Mouse (Mus musculus): ENCODE results near the gene Ier5l. TPM values are rescaled to one million over a fixed set of nuclear protein-coding genes. Genes with fewer than 3 reads are reported as not detected.
A peak's percentile ranks its signal among the peaks of the same experiment; 100 is the strongest.

The Ier5l gene
- polyA plus RNA-seq, 1 experiment from 2014 or later, result 12.6 TPM

DNA sequence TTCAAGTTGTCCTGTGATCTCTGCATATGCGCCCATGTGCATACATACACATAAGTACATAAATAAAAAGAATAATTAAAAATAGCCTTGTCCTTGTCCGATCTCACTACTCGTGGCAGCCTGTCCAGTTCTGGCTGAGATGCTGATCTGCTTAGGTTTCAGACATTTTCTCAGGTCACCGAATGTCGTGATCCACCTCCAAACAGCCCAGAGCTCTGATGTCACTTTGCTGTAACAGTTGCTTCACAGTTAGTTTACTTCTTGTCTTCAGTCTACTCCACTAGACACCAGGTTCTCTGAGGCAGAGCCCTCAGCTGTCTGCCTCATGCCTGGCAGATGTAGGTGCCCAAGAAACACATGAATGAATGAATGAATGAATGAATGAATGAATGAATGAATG, 9.6 kb downstream of the Ier5l start:
- Histone ChIP-seq H3K27me3 (ENCODE audit: control insufficient read depth, insufficient read depth, low read length) (no peaks in the 10 kb centered on the region), H3K4me1 (ENCODE audit: control insufficient read depth, insufficient read depth, low read length) (peaks cover 9% of the 10 kb centered on the region), H3K4me2 (ENCODE audit: low read depth, low read length) (no peak overlapping the region; the same call in 1 of the 2 replicates), H3K9ac (replicated peaks; ENCODE audit: low read length) (no peak overlapping the region), H3K27ac (replicated peaks; ENCODE audit: low read depth, low read length) (peak overlapping the region; percentile 38; the same call in 1 of the 2 replicates), H3K36me3 (replicated peaks; ENCODE audit: control insufficient read depth, insufficient read depth, low read depth, low read length) (no peaks in the 10 kb centered on the region), H3K9me3 (replicated peaks; ENCODE audit: control insufficient read depth, low read length) (no peaks in the 10 kb centered on the region), H3K4me3 (ENCODE audit: low read depth, low read length) (peak overlapping the region; percentile 9; the same call in 1 of the 2 replicates)
- DNase-seq (ENCODE audit: low spot score) (no peak), ATAC-seq (replicated peaks; ENCODE audit: insufficient number of reproducible peaks, low FRiP score, low TSS enrichment, low read depth) (no peak)
- WGBS, result 64% methylated on average over 5 of the region's 5 CpGs

DNA sequence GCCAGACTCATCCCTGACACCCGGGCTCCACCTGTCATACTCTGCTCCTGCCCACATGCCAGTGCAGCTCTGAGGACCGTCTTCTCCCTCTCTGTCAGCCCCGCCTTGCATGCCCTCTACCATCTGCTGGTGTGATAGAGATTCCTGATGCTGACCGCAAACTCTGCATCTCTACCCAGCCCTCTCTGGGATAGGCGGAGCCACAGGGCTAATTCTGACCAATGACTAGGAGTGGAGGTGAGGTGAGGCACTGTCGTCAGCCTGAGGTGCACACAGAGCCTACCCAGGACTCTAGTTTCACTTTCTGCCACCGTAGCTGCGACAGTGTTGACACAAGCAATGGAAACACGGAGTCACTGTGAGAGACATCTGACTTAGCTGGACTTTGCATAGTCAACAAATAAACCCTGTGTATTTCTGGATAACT, 10.1 kb downstream of the Ier5l start:
- Histone ChIP-seq H3K9me3 (replicated peaks; ENCODE audit: control insufficient read depth, low read length) (no peaks in the 10 kb centered on the region), H3K36me3 (replicated peaks; ENCODE audit: control insufficient read depth, insufficient read depth, low read depth, low read length) (no peaks in the 10 kb centered on the region), H3K4me1 (ENCODE audit: control insufficient read depth, insufficient read depth, low read length) (peaks cover 5% of the 10 kb centered on the region), H3K9ac (replicated peaks; ENCODE audit: low read length) (peak overlapping the region; percentile 22; the same call in 1 of the 2 replicates), H3K27me3 (ENCODE audit: control insufficient read depth, insufficient read depth, low read length) (no peaks in the 10 kb centered on the region), H3K4me2 (ENCODE audit: low read depth, low read length) (peak overlapping the region; percentile 44), H3K27ac (replicated peaks; ENCODE audit: low read depth, low read length) (peak overlapping the region; percentile 38; the same call in 1 of the 2 replicates), H3K4me3 (ENCODE audit: low read depth, low read length) (peak overlapping the region; percentile 9)
- DNase-seq (ENCODE audit: low spot score) (peak; percentile 77), ATAC-seq (replicated peaks; ENCODE audit: insufficient number of reproducible peaks, low FRiP score, low TSS enrichment, low read depth) (peak; percentile 87)
- WGBS, result 1% methylated on average over 9 of the region's 9 CpGs

DNA sequence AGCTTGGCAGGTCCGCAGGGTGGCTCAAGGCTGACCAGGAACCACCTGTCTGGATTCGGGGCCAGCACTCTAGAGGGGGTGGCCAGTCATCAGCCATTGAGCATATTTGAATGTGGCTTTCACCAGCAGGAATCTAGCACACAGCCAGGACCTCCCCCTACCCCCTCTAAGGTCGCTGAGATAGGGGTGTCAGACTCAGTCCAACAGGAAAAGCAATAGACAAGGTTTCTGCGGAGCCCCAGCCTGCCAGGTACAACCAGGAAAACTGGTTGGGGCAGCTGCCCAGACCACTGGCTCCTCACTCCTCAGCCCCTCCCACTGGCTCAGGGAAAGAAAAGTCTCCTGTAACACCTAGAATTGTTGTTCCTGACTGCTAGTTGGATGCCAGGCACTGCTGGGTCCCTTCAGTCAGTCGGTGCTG, 10.7 kb downstream of the Ier5l start:
- DNase-seq (ENCODE audit: low spot score), result peak; percentile 53
- Histone ChIP-seq H3K4me1 (ENCODE audit: control insufficient read depth, insufficient read depth, low read length) (peaks cover 4% of the 10 kb centered on the region), H3K27me3 (ENCODE audit: control insufficient read depth, insufficient read depth, low read length) (no peaks in the 10 kb centered on the region), H3K36me3 (replicated peaks; ENCODE audit: control insufficient read depth, insufficient read depth, low read depth, low read length) (no peaks in the 10 kb centered on the region), H3K9me3 (replicated peaks; ENCODE audit: control insufficient read depth, low read length) (no peaks in the 10 kb centered on the region), H3K4me3 (ENCODE audit: low read depth, low read length) (no peak overlapping the region), H3K9ac (replicated peaks; ENCODE audit: low read length) (peak overlapping the region; percentile 22; the same call in 1 of the 2 replicates), H3K27ac (replicated peaks; ENCODE audit: low read depth, low read length) (peak overlapping the region; percentile 38; the same call in 1 of the 2 replicates), H3K4me2 (ENCODE audit: low read depth, low read length) (peak overlapping the region; percentile 44)
- ATAC-seq (replicated peaks; ENCODE audit: insufficient number of reproducible peaks, low FRiP score, low TSS enrichment, low read depth), result peak; percentile 12
- WGBS, result 26% methylated on average over 5 of the region's 5 CpGs

- no peak for DNase-seq (ENCODE audit: low spot score)
- Histone ChIP-seq H3K4me1 (ENCODE audit: control insufficient read depth, insufficient read depth, low read length) (peaks cover 4% of the 10 kb centered on the region), H3K4me2 (ENCODE audit: low read depth, low read length) (no peak overlapping the region), H3K27ac (replicated peaks; ENCODE audit: low read depth, low read length) (no peak overlapping the region), H3K27me3 (ENCODE audit: control insufficient read depth, insufficient read depth, low read length) (no peaks in the 10 kb centered on the region), H3K4me3 (ENCODE audit: low read depth, low read length) (no peak overlapping the region), H3K9ac (replicated peaks; ENCODE audit: low read length) (no peak overlapping the region), H3K36me3 (replicated peaks; ENCODE audit: control insufficient read depth, insufficient read depth, low read depth, low read length) (no peaks in the 10 kb centered on the region), H3K9me3 (replicated peaks; ENCODE audit: control insufficient read depth, low read length) (no peaks in the 10 kb centered on the region)
- ATAC-seq (replicated peaks; ENCODE audit: insufficient number of reproducible peaks, low FRiP score, low TSS enrichment, low read depth), result no peak
- 87% methylated on average over 6 of the region's 6 CpGs for WGBS
These were observed 14.8 kb downstream of the Ier5l start for GRCm38 (mm10) chr2:30459241-30459640.

- H3K27ac ChIP-seq (replicated peaks; ENCODE audit: low read depth, low read length), result no peak overlapping the region
- H3K4me2 ChIP-seq (ENCODE audit: low read depth, low read length), result no peak overlapping the region
- no peak overlapping the region for H3K9ac ChIP-seq (replicated peaks; ENCODE audit: low read length)
- ATAC-seq (replicated peaks; ENCODE audit: insufficient number of reproducible peaks, low FRiP score, low TSS enrichment, low read depth), result no peak
- WGBS, result 87% methylated on average over 6 of the region's 6 CpGs
- no peaks in the 10 kb centered on the region for H3K36me3 ChIP-seq (replicated peaks; ENCODE audit: control insufficient read depth, insufficient read depth, low read depth, low read length)
- H3K4me1 ChIP-seq (ENCODE audit: control insufficient read depth, insufficient read depth, low read length), result peaks cover under 1% of the 10 kb centered on the region
- no peaks in the 10 kb centered on the region for H3K9me3 ChIP-seq (replicated peaks; ENCODE audit: control insufficient read depth, low read length)
- no peak for DNase-seq (ENCODE audit: low spot score)
- H3K4me3 ChIP-seq (ENCODE audit: low read depth, low read length), result no peak overlapping the region
- H3K27me3 ChIP-seq (ENCODE audit: control insufficient read depth, insufficient read depth, low read length), result no peaks in the 10 kb centered on the region
These were observed 15.7 kb downstream of the Ier5l start for GRCm38 (mm10) chr2:30458349-30458748.

GRCm38 (mm10) chr2:30456104-30456980, 17.7 kb downstream of the Ier5l start:
- Histone ChIP-seq H3K36me3 (replicated peaks; ENCODE audit: control insufficient read depth, insufficient read depth, low read depth, low read length) (no peaks in the 10 kb centered on the region), H3K4me3 (ENCODE audit: low read depth, low read length) (no peak overlapping the region), H3K4me2 (ENCODE audit: low read depth, low read length) (no peak overlapping the region), H3K9me3 (replicated peaks; ENCODE audit: control insufficient read depth, low read length) (no peaks in the 10 kb centered on the region), H3K27ac (replicated peaks; ENCODE audit: low read depth, low read length) (no peak overlapping the region), H3K9ac (replicated peaks; ENCODE audit: low read length) (no peak overlapping the region), H3K27me3 (ENCODE audit: control insufficient read depth, insufficient read depth, low read length) (no peaks in the 10 kb centered on the region), H3K4me1 (ENCODE audit: control insufficient read depth, insufficient read depth, low read length) (no peaks in the 10 kb centered on the region)
- DNase-seq (ENCODE audit: low spot score) (no peak), ATAC-seq (replicated peaks; ENCODE audit: insufficient number of reproducible peaks, low FRiP score, low TSS enrichment, low read depth) (no peak)
- 75% methylated on average over 13 of the region's 13 CpGs for WGBS

DNA sequence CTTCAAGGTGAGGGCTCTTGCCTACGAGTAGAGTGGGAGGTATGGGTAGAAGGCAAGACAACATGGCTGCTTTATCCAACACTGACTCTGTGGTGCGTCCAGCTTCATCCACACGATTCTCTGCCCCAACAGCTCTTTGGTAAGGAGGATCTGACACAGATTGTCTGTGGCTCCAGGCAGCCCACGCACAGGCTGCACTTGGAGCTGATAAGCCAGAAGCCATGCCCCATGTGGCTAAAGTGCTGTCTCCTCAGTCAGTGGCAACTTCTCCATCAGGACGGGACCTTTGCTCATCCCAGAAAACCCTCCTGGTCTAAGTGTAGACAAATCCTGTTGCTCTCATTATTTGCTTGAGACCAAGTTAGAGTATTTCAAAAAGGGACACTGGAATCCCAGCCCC, 19.4 kb downstream of the Ier5l start:
- Histone ChIP-seq H3K36me3 (replicated peaks; ENCODE audit: control insufficient read depth, insufficient read depth, low read depth, low read length) (peaks cover 4% of the 10 kb centered on the region), H3K9ac (replicated peaks; ENCODE audit: low read length) (no peak overlapping the region), H3K4me2 (ENCODE audit: low read depth, low read length) (no peak overlapping the region), H3K4me3 (ENCODE audit: low read depth, low read length) (no peak overlapping the region), H3K9me3 (replicated peaks; ENCODE audit: control insufficient read depth, low read length) (no peaks in the 10 kb centered on the region; the same call in 1 of the 2 replicates), H3K4me1 (ENCODE audit: control insufficient read depth, insufficient read depth, low read length) (no peaks in the 10 kb centered on the region), H3K27ac (replicated peaks; ENCODE audit: low read depth, low read length) (no peak overlapping the region), H3K27me3 (ENCODE audit: control insufficient read depth, insufficient read depth, low read length) (no peaks in the 10 kb centered on the region)
- no peak for ATAC-seq (replicated peaks; ENCODE audit: insufficient number of reproducible peaks, low FRiP score, low TSS enrichment, low read depth)
- no peak for DNase-seq (ENCODE audit: low spot score)
- WGBS, result 78% methylated on average over 5 of the region's 5 CpGs

GRCm38 (mm10) chr2:30453570-30453969, 20.4 kb downstream of the Ier5l start:
- 88% methylated on average over 3 of the region's 3 CpGs for WGBS
- Histone ChIP-seq H3K4me2 (ENCODE audit: low read depth, low read length) (no peak overlapping the region), H3K36me3 (replicated peaks; ENCODE audit: control insufficient read depth, insufficient read depth, low read depth, low read length) (peaks cover 5% of the 10 kb centered on the region), H3K27me3 (ENCODE audit: control insufficient read depth, insufficient read depth, low read length) (no peaks in the 10 kb centered on the region), H3K27ac (replicated peaks; ENCODE audit: low read depth, low read length) (no peak overlapping the region), H3K9ac (replicated peaks; ENCODE audit: low read length) (no peak overlapping the region; the same call in 1 of the 2 replicates), H3K9me3 (replicated peaks; ENCODE audit: control insufficient read depth, low read length) (no peaks in the 10 kb centered on the region; the same call in 1 of the 2 replicates), H3K4me3 (ENCODE audit: low read depth, low read length) (no peak overlapping the region), H3K4me1 (ENCODE audit: control insufficient read depth, insufficient read depth, low read length) (no peaks in the 10 kb centered on the region)
- ATAC-seq (replicated peaks; ENCODE audit: insufficient number of reproducible peaks, low FRiP score, low TSS enrichment, low read depth) (no peak), DNase-seq (ENCODE audit: low spot score) (no peak)
